Mouse (Mus musculus) heart, embryonic 12.5 days (tissue): Measurements from ENCODE around the gene Exoc3l4. TPM values are rescaled to one million over a fixed set of nuclear protein-coding genes. Genes with fewer than 3 reads are reported as not detected.

Experiments used
- ATAC-seq: fragments of 200-750 bp; cut with Nextera tagmentation; 2 replicates; pipeline ENCODE4 v1.8.0; 2017; ENCODE audit warnings: moderate TSS enrichment, moderate library complexity; ENCODE audit not compliant: insufficient number of reproducible peaks, low FRiP score
- H3K27ac ChIP-seq: fragments of 300-500 bp; sonication (generic); 2 replicates; pipeline ENCODE4 v1.5.1; 2016; ENCODE audit warnings: mild to moderate bottlenecking, moderate library complexity; ENCODE audit not compliant: poor library complexity, severe bottlenecking
- H3K27me3 ChIP-seq: fragments of 300-500 bp; sonication (generic); replicated peaks from 2 replicates; pipeline ENCODE4 v1.6.1; 2016; ENCODE audit warnings: mild to moderate bottlenecking, moderate library complexity
- H3K36me3 ChIP-seq: fragments of 300-500 bp; sonication (generic); 2 replicates; pipeline ENCODE4 v1.6.1; 2016; ENCODE audit warnings: mild to moderate bottlenecking, moderate library complexity
- H3K4me1 ChIP-seq: fragments of 300-500 bp; sonication (generic); replicated peaks from 2 replicates; pipeline ENCODE4 v1.6.1; 2016; ENCODE audit warnings: mild to moderate bottlenecking
- H3K4me2 ChIP-seq: fragments of 300-500 bp; sonication (generic); 2 replicates; pipeline ENCODE4 v1.6.1; 2016; ENCODE audit warnings: mild to moderate bottlenecking, moderate library complexity
- H3K4me3 ChIP-seq: fragments of 300-500 bp; sonication (generic); 2 replicates; pipeline ENCODE4 v1.5.1; 2016; ENCODE audit warnings: mild to moderate bottlenecking
- H3K9ac ChIP-seq: fragments of 300-500 bp; sonication (generic); 2 replicates; pipeline ENCODE4 v1.6.1; 2016; ENCODE audit warnings: mild to moderate bottlenecking, moderate library complexity
- H3K9me3 ChIP-seq: fragments of 300-500 bp; sonication (generic); replicated peaks from 2 replicates; pipeline ENCODE4 v1.6.1; 2016; ENCODE audit warnings: mild to moderate bottlenecking, moderate library complexity
- WGBS: fragments of 180-500 bp; shearing (Covaris S2); methylation state at CpG from one replicate; pipeline ENCODE4 v1.1.7; 2016; 5-methylcytosine and 5-hydroxymethylcytosine counted together
- polyA plus RNA-seq: library from polyadenylated mRNA; unstranded; fragments of >200 nt; fragmentation: Nextera tagmentation; extraction: Ambion mirVana; gene quantifications from 2 replicates; pipeline ENCODE4 v1.2.1, GENCODE M21; 2016

Gene Exoc3l4
- polyA plus RNA-seq, 1 experiment from 2014 or later, result 8.5 TPM

GRCm38 (mm10) chr12:111378812-111379211, 38.0 kb upstream of the Exoc3l4 start:
- ATAC-seq, result no peak
- Histone ChIP-seq H3K36me3 (no peaks in the 10 kb centered on the region), H3K9ac (no peak overlapping the region), H3K27me3 (no peaks in the 10 kb centered on the region), H3K27ac (no peak overlapping the region), H3K9me3 (no peaks in the 10 kb centered on the region), H3K4me1 (peaks cover 27% of the 10 kb centered on the region), H3K4me3 (peak overlapping the region; percentile 100; the same call in 1 of the 2 replicates), H3K4me2 (peak overlapping the region; percentile 88)
- 70% methylated on average over 12 of the region's 12 CpGs for WGBS

- Histone ChIP-seq H3K27me3 (no peaks in the 10 kb centered on the region), H3K9ac (no peak overlapping the region), H3K4me2 (no peak overlapping the region), H3K4me3 (no peak overlapping the region), H3K36me3 (no peaks in the 10 kb centered on the region), H3K9me3 (peaks cover 5% of the 10 kb centered on the region), H3K27ac (peak overlapping the region; percentile 65), H3K4me1 (peaks cover 15% of the 10 kb centered on the region)
- ATAC-seq, result peak; percentile 66
- WGBS, result 72% methylated on average over 13 of the region's 13 CpGs
Measured at GRCm38 (mm10) chr12:111385883-111386641, 30.8 kb upstream of the Exoc3l4 start.

- Histone ChIP-seq H3K27ac (peak overlapping the region; percentile 65), H3K4me2 (peak overlapping the region; percentile 19; the same call in 1 of the 2 replicates), H3K36me3 (no peaks in the 10 kb centered on the region), H3K27me3 (no peaks in the 10 kb centered on the region), H3K4me1 (peaks cover 15% of the 10 kb centered on the region), H3K9me3 (peaks cover 5% of the 10 kb centered on the region), H3K9ac (no peak overlapping the region), H3K4me3 (no peak overlapping the region)
- ATAC-seq, result peak; percentile 90
- 27% methylated on average over 8 of the region's 8 CpGs for WGBS
Measured at GRCm38 (mm10) chr12:111386642-111387120, 30.1 kb upstream of the Exoc3l4 start.

- Histone ChIP-seq H3K27me3 (no peaks in the 10 kb centered on the region), H3K27ac (peak overlapping the region; percentile 65), H3K9ac (no peak overlapping the region), H3K36me3 (no peaks in the 10 kb centered on the region), H3K9me3 (peaks cover 5% of the 10 kb centered on the region), H3K4me3 (no peak overlapping the region), H3K4me2 (peak overlapping the region; percentile 19; the same call in 1 of the 2 replicates), H3K4me1 (peaks cover 15% of the 10 kb centered on the region)
- WGBS, result 83% methylated on average over 4 of the region's 4 CpGs
- ATAC-seq, result no peak
Measured at GRCm38 (mm10) chr12:111387146-111387545, 29.7 kb upstream of the Exoc3l4 start.

GRCm38 (mm10) chr12:111394008-111394407, 22.8 kb upstream of the Exoc3l4 start:
- 77% methylated on average over 6 of the region's 6 CpGs for WGBS

GRCm38 (mm10) chr12:111396997-111397396, 19.8 kb upstream of the Exoc3l4 start:
- Histone ChIP-seq H3K4me3 (no peak overlapping the region), H3K4me1 (peaks cover 9% of the 10 kb centered on the region), H3K36me3 (no peaks in the 10 kb centered on the region), H3K9me3 (no peaks in the 10 kb centered on the region), H3K27me3 (peaks cover 10% of the 10 kb centered on the region), H3K27ac (no peak overlapping the region), H3K9ac (no peak overlapping the region), H3K4me2 (no peak overlapping the region)
- 48% methylated on average over 5 of the region's 5 CpGs for WGBS
- no peak for ATAC-seq

More at GRCm38 (mm10) chr12:111394008-111394407, 22.8 kb upstream of the Exoc3l4 start:
- Histone ChIP-seq H3K9me3 (no peaks in the 10 kb centered on the region), H3K27me3 (peaks cover 3% of the 10 kb centered on the region; the same call in 1 of the 2 replicates), H3K27ac (no peak overlapping the region), H3K36me3 (no peaks in the 10 kb centered on the region), H3K4me3 (no peak overlapping the region), H3K4me1 (peaks cover 5% of the 10 kb centered on the region; the same call in 1 of the 2 replicates), H3K4me2 (no peak overlapping the region), H3K9ac (no peak overlapping the region)
- ATAC-seq, result no peak

GRCm38 (mm10) chr12:111401454-111402184, 15.2 kb upstream of the Exoc3l4 start:
- peaks cover 14% of the 10 kb centered on the region for H3K4me1 ChIP-seq
- H3K4me2 ChIP-seq, result peak overlapping the region; percentile 20; the same call in 1 of the 2 replicates
- no peak overlapping the region for H3K4me3 ChIP-seq
- H3K27ac ChIP-seq, result no peak overlapping the region
- H3K9me3 ChIP-seq, result no peaks in the 10 kb centered on the region
- H3K36me3 ChIP-seq, result no peaks in the 10 kb centered on the region
- 0 out of 2 replicates have a peak overlapping the region, but pooled peaks have one; percentile 13 for H3K9ac ChIP-seq
- WGBS, result 20% methylated on average over 15 of the region's 15 CpGs
- H3K27me3 ChIP-seq, result peaks cover 28% of the 10 kb centered on the region
- ATAC-seq, result no peak

GRCm38 (mm10) chr12:111404880-111405279, 11.9 kb upstream of the Exoc3l4 start:
- H3K36me3 ChIP-seq, result no peaks in the 10 kb centered on the region
- WGBS, result 56% methylated on average over 10 of the region's 10 CpGs
- no peak overlapping the region for H3K9ac ChIP-seq
- H3K4me1 ChIP-seq, result peaks cover 15% of the 10 kb centered on the region
- ATAC-seq, result no peak
- no peak overlapping the region for H3K27ac ChIP-seq
- no peak overlapping the region for H3K4me2 ChIP-seq
- peaks cover 57% of the 10 kb centered on the region for H3K27me3 ChIP-seq
- H3K4me3 ChIP-seq, result no peak overlapping the region
- no peaks in the 10 kb centered on the region for H3K9me3 ChIP-seq

GRCm38 (mm10) chr12:111406622-111407021, 10.2 kb upstream of the Exoc3l4 start, which contains the start of gene Lbhd2:
TSS of gene Lbhd2 (plus strand) at chr12:111406809.
- Histone ChIP-seq H3K27ac (no peak within 1 kb of the TSS), H3K9me3 (no peaks in the 10 kb centered on the region), H3K27me3 (peaks cover 64% of the 10 kb centered on the region), H3K9ac (peak within 1 kb of the TSS; percentile 67; the same call in 1 of the 2 replicates), H3K4me3 (peak within 1 kb of the TSS; percentile 35), H3K4me2 (peak within 1 kb of the TSS; percentile 63), H3K4me1 (peaks cover 18% of the 10 kb centered on the region), H3K36me3 (no peaks in the 10 kb centered on the region)
- ATAC-seq, result no peak
- WGBS, result 1% methylated on average over 24 of the region's 24 CpGs

- Histone ChIP-seq H3K27me3 (peaks cover 58% of the 10 kb centered on the region), H3K4me3 (no peak overlapping the region), H3K27ac (no peak overlapping the region), H3K36me3 (no peaks in the 10 kb centered on the region), H3K9ac (no peak overlapping the region), H3K9me3 (no peaks in the 10 kb centered on the region), H3K4me2 (no peak overlapping the region), H3K4me1 (peaks cover 37% of the 10 kb centered on the region)
- 45% methylated on average over 5 of the region's 5 CpGs for WGBS
- no peak for ATAC-seq
Measured at GRCm38 (mm10) chr12:111409583-111409982, 7.2 kb upstream of the Exoc3l4 start.
